ENCODE assay signal across 22 mouse cellular contexts in genomic region chr16:18729185-18729584, GRCm38 (mm10).
"Had no signal": no experiment of that assay in that cellular context is flagged by ENCODE, and none has a peak within 500 bp of the region (broad histone marks: within the 10 kb centered on the region; RNA-seq: fewer than 3 reads in every experiment).

No protein-coding gene starts in this region.

- H3K4me1 ChIP-seq: limb, embryonic 15.5 days; midbrain, embryonic 10.5 days; midbrain, embryonic 13.5 days; neural tube, embryonic 13.5 days had no signal

- DNase-seq: kidney, adult 8-10 months; kidney, postnatal 10 days; kidney, postnatal 36 days; left cerebral cortex, postnatal 4 days; liver, postnatal 0 days; retina, postnatal 1 day; right cerebral cortex, postnatal 25 days; spleen, adult 18-20 months; thymus, postnatal 25 days had no signal

- H3K27ac ChIP-seq: kidney, embryonic 15.5 days; limb, embryonic 12.5 days; limb, embryonic 15.5 days; liver, embryonic 14.5 days; lung, embryonic 15.5 days; midbrain, embryonic 10.5 days; midbrain, embryonic 13.5 days; neural tube, embryonic 13.5 days; stomach, embryonic 15.5 days had no signal

- H3K4me3 ChIP-seq: kidney, embryonic 15.5 days; limb, embryonic 12.5 days; limb, embryonic 15.5 days; lung, embryonic 15.5 days; megakaryocyte, embryonic 14.5 days; midbrain, embryonic 10.5 days; midbrain, embryonic 13.5 days; myocyte; neural tube, embryonic 13.5 days; stomach, embryonic 15.5 days had no signal

- H3K9me3 ChIP-seq: kidney, embryonic 15.5 days; limb, embryonic 12.5 days; limb, embryonic 15.5 days; lung, embryonic 15.5 days; megakaryocyte, embryonic 14.5 days; midbrain, embryonic 10.5 days; midbrain, embryonic 13.5 days; neural tube, embryonic 13.5 days; stomach, embryonic 15.5 days had no signal

- H3K36me3 ChIP-seq: kidney, embryonic 15.5 days; limb, embryonic 12.5 days; limb, embryonic 15.5 days; lung, embryonic 15.5 days; midbrain, embryonic 10.5 days; midbrain, embryonic 13.5 days; neural tube, embryonic 13.5 days; stomach, embryonic 15.5 days had no signal

- H3K9ac ChIP-seq: kidney, embryonic 15.5 days; limb, embryonic 12.5 days; limb, embryonic 15.5 days; liver, embryonic 14.5 days; liver, postnatal 0 days; lung, embryonic 15.5 days; midbrain, embryonic 13.5 days; neural tube, embryonic 13.5 days; stomach, embryonic 15.5 days had no signal

- H3K27me3 ChIP-seq: limb, embryonic 12.5 days; limb, embryonic 15.5 days; lung, embryonic 15.5 days; midbrain, embryonic 13.5 days; neural tube, embryonic 13.5 days; stomach, embryonic 15.5 days had no signal

- ATAC-seq: liver, postnatal 0 days; midbrain, embryonic 13.5 days; midbrain, embryonic 16.5 days had no signal

- H3K4me2 ChIP-seq: kidney, embryonic 15.5 days; limb, embryonic 12.5 days; limb, embryonic 15.5 days; liver, embryonic 11.5 days; lung, embryonic 15.5 days; midbrain, embryonic 13.5 days; neural tube, embryonic 13.5 days; stomach, embryonic 15.5 days had no signal
